ENCODE assay signal across 8 mouse cellular contexts in the genomic region with DNA sequence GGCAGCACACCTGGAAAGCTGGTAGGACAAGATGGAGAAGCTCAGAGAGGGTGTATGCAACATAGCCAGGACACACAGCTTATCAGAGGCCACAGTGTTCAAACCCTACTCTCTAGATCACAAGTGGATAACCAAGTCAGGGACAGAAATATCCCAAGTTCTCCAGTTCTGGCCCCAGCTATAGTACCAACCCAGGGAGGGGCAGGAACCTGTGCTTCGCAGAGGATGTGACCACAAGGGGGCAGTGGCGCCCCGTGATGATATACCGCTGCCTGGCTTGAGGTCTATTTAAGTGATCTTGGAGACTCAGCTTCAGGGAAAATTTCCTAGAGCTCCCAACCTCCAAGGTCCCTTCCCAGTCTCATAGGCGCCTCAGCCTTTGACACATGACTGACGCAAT. TPM values are rescaled to one million over a fixed set of nuclear protein-coding genes. Genes with fewer than 3 reads are reported as not detected.
DNase-seq lines count a peak whose midpoint lies in the region; ATAC-seq lines count a peak whose summit lies in the region.

No protein-coding gene starts in this region.

- 3% methylated on average over 6 of the region's 6 CpGs for WGBS in intestine, embryonic 14.5 days

- no peak overlapping the region for H3K9ac ChIP-seq in intestine, embryonic 14.5 days (ENCODE audit: low read length)

- H3K27ac ChIP-seq in intestine, embryonic 14.5 days (ENCODE audit: low read depth): no peak overlapping the region

- ATAC-seq in intestine, embryonic 14.5 days (replicated peaks; ENCODE audit: low FRiP score, low TSS enrichment, low read depth): peak; percentile 67; the same call in 1 of the 2 replicates

- intact Hi-C loops in left cerebral cortex, postnatal 14 days (cut with DNase I): loop anchor here (1.0 kb wide), 1 partner anchor 144 kb away; no protein-coding TSS in a partner anchor

- peak; percentile 93 for DNase-seq in ZHBTc4 (ENCODE audit: low read depth, low spot score)
- DNase-seq in cerebellum, postnatal 25 days: peak; percentile 68 to 86
- peak; percentile 83 to 92 for DNase-seq in frontal cortex, postnatal 36 days (ENCODE audit: low spot score in 2 of 2)
- DNase-seq in intestine, embryonic 14.5 days (ENCODE audit: low spot score): peak; percentile 95
- DNase-seq in left cerebral cortex, postnatal 14 days (ENCODE audit: low spot score in 2 of 2): peak; percentile 90 to 93
- peak; percentile 86 for DNase-seq in mesoderm, embryonic 11.5 days (ENCODE audit: low read depth, low spot score)
- DNase-seq in right cerebral cortex, postnatal 36 days (ENCODE audit: low spot score in 2 of 2): peak; percentile 74 to 82
- peak; percentile 81 to 85 for DNase-seq in urinary bladder, postnatal 36 days (ENCODE audit: low spot score in 2 of 2)

- H3K27me3 ChIP-seq in intestine, embryonic 14.5 days (replicated peaks; ENCODE audit: control insufficient read depth, insufficient read depth, low read length): no peaks in the 10 kb centered on the region

- no peaks in the 10 kb centered on the region for H3K36me3 ChIP-seq in intestine, embryonic 14.5 days (ENCODE audit: control insufficient read depth, insufficient read depth, low read length)

- no peaks in the 10 kb centered on the region for H3K4me1 ChIP-seq in intestine, embryonic 14.5 days (replicated peaks; ENCODE audit: control insufficient read depth, insufficient read depth, low read length)

- H3K4me3 ChIP-seq in intestine, embryonic 14.5 days (ENCODE audit: low read depth, low read length): no peak overlapping the region

- no peaks in the 10 kb centered on the region for H3K9me3 ChIP-seq in intestine, embryonic 14.5 days (ENCODE audit: control insufficient read depth, low read length)

- no peak overlapping the region for H3K4me2 ChIP-seq in intestine, embryonic 14.5 days (ENCODE audit: low read length)

RNA-seq across cellular contexts. Expression of gene Saysd1, which starts 24.4 kb away (rescaled TPM):
- polyA plus RNA-seq in intestine, embryonic 14.5 days (2014; fragmentation: Nextera tagmentation; extraction: Ambion mirVana): 13.1 and 13.7 TPM in 2 replicates
- total RNA-seq in left cerebral cortex, postnatal 14 days (2021): 1 to 10 TPM; 4.5 to 4.9 TPM
